Mouse (Mus musculus): ENCODE measurements around the gene Auts2. TPM values are rescaled to one million over a fixed set of nuclear protein-coding genes. Genes with fewer than 3 reads are reported as not detected.

Gene Auts2
- total and polyA plus RNA-seq, 3 experiments: not detected

GRCm38 (mm10) chr5:131781063-131781462 lies 762.1 kb downstream of the Auts2 start:
- Histone ChIP-seq H3K79me2 (replicated peaks; ENCODE audit: control insufficient read depth, extremely low read depth, insufficient read depth, poor library complexity, severe bottlenecking) (no peaks in the 10 kb centered on the region), H3K9me3 (replicated peaks; ENCODE audit: low read length) (peaks cover 73% of the 10 kb centered on the region)
- DNase-seq (ENCODE audit: extremely low read depth): no peak

GRCm38 (mm10) chr5:131779171-131779570 lies 764.0 kb downstream of the Auts2 start:
- Histone ChIP-seq H3K9me3 (replicated peaks; ENCODE audit: low read length) (peaks cover 86% of the 10 kb centered on the region), H3K4me1 (ENCODE audit: control insufficient read depth in 1 of 2, insufficient read depth in 2 of 2) (no peaks in the 10 kb centered on the region), H3K4me2 (ENCODE audit: insufficient read depth, low read depth, poor library complexity, severe bottlenecking) (no peak overlapping the region), H3K27ac (ENCODE audit: insufficient read depth, low read depth) (no peak overlapping the region), H3K4me3 (replicated peaks in 1 of 3; ENCODE audit: low read depth in 2 of 3, low read length in 2 of 3, poor library complexity in 1 of 3) (no peak overlapping the region), H3K36me3 (replicated peaks in 1 of 2; ENCODE audit: control insufficient read depth in 1 of 2, insufficient read depth in 1 of 2, low read length in 1 of 2) (no peaks in the 10 kb centered on the region), H3K79me2 (replicated peaks; ENCODE audit: control insufficient read depth, extremely low read depth, insufficient read depth, poor library complexity, severe bottlenecking) (no peaks in the 10 kb centered on the region), H3K9ac (ENCODE audit: insufficient read depth, low read depth) (no peak overlapping the region), H3K27me3 (replicated peaks) (no peaks in the 10 kb centered on the region)
- in situ Hi-C loops (cut with MboI; ENCODE audit: low pct_ligation_motif_present, low pct_unique_long_range_greater_than_20kb, low sequenced_read_pairs): no loop called here
- no peak for DNase-seq (ENCODE audit: extremely low read depth)
- TF ChIP-seq MAZ (IDR thresholded peaks at IDR 0.05; ENCODE audit: low read depth, low read length): no peak
- no peak for TF ChIP-seq RCOR1 (conservative IDR thresholded peaks at IDR 0.05; ENCODE audit: low read depth, low read length)
- TF ChIP-seq MYC (IDR thresholded peaks at IDR 0.05; ENCODE audit: low read depth, low read length): no peak
- TF ChIP-seq JUN (IDR thresholded peaks at IDR 0.05; ENCODE audit: insufficient read depth, low read depth, low read length): no peak
- TF ChIP-seq ZC3H11A (IDR thresholded peaks at IDR 0.05; ENCODE audit: low read depth, low read length): no peak
- TF ChIP-seq CHD1 (IDR thresholded peaks at IDR 0.05; ENCODE audit: low read depth, low read length): no peak
- no peak for TF ChIP-seq USF1 (IDR thresholded peaks at IDR 0.05; ENCODE audit: low read depth, low read length)
- TF ChIP-seq PAX5 (IDR thresholded peaks at IDR 0.05; ENCODE audit: low read length): no peak
- no peak for TF ChIP-seq POLR2A (IDR thresholded peaks at IDR 0.05; ENCODE audit: low read depth, low read length)
- no peak for TF ChIP-seq BHLHE40 (IDR thresholded peaks at IDR 0.05; ENCODE audit: low read depth, low read length)
- TF ChIP-seq USF2 (conservative IDR thresholded peaks at IDR 0.05; ENCODE audit: low read depth, low read length): no peak
- no peak for TF ChIP-seq TBP (conservative IDR thresholded peaks at IDR 0.05; ENCODE audit: low read depth, low read length)
- dilution Hi-C loops (cut with MboI; ENCODE audit: extremely low pct_ligation_motif_present, extremely low pct_unique_long_range_greater_than_20kb, low sequenced_read_pairs): no loop called here

More at GRCm38 (mm10) chr5:131781063-131781462, 762.1 kb downstream of the Auts2 start:
- H3K4me1 ChIP-seq (ENCODE audit: control insufficient read depth in 1 of 2, insufficient read depth in 2 of 2): no peaks in the 10 kb centered on the region
- dilution Hi-C loops (cut with MboI; ENCODE audit: extremely low pct_ligation_motif_present, extremely low pct_unique_long_range_greater_than_20kb, low sequenced_read_pairs) (no loop called here), in situ Hi-C loops (cut with MboI; ENCODE audit: low pct_ligation_motif_present, low pct_unique_long_range_greater_than_20kb, low sequenced_read_pairs) (no loop called here)
- no peak overlapping the region for H3K27ac ChIP-seq (ENCODE audit: insufficient read depth, low read depth)
- H3K27me3 ChIP-seq (replicated peaks): no peaks in the 10 kb centered on the region
- H3K4me2 ChIP-seq (ENCODE audit: insufficient read depth, low read depth, poor library complexity, severe bottlenecking): no peak overlapping the region
- no peak for TF ChIP-seq MAZ (IDR thresholded peaks at IDR 0.05; ENCODE audit: low read depth, low read length)
- TF ChIP-seq UBTF (IDR thresholded peaks at IDR 0.05; ENCODE audit: low read depth, low read length): no peak
- TF ChIP-seq EP300 (IDR thresholded peaks at IDR 0.05; ENCODE audit: low read length): no peak
- no peak for TF ChIP-seq MEF2A (IDR thresholded peaks at IDR 0.05; ENCODE audit: borderline replicate concordance, low read depth, low read length)
- no peak for TF ChIP-seq USF1 (IDR thresholded peaks at IDR 0.05; ENCODE audit: low read depth, low read length)
- TF ChIP-seq TBP (conservative IDR thresholded peaks at IDR 0.05; ENCODE audit: low read depth, low read length): no peak
- no peak for TF ChIP-seq USF2 (conservative IDR thresholded peaks at IDR 0.05; ENCODE audit: low read depth, low read length)
- TF ChIP-seq MXI1 (IDR thresholded peaks at IDR 0.05; ENCODE audit: low read depth, low read length): no peak
- TF ChIP-seq MAFK (IDR thresholded peaks at IDR 0.05; ENCODE audit: insufficient replicate concordance, low read length): no peak
- no peak for TF ChIP-seq NRF1 (IDR thresholded peaks at IDR 0.05; ENCODE audit: low read depth, low read length)
- no peak for TF ChIP-seq ZNF384 (IDR thresholded peaks at IDR 0.05; ENCODE audit: low read depth, low read length)
- no peak for TF ChIP-seq KAT2A (IDR thresholded peaks at IDR 0.05; ENCODE audit: insufficient replicate concordance, low read length)
- H3K9ac ChIP-seq (ENCODE audit: insufficient read depth, low read depth): no peak overlapping the region
- no peaks in the 10 kb centered on the region for H3K36me3 ChIP-seq (replicated peaks in 1 of 2; ENCODE audit: control insufficient read depth in 1 of 2, insufficient read depth in 1 of 2, low read length in 1 of 2)
- no peak overlapping the region for H3K4me3 ChIP-seq (replicated peaks in 1 of 3; ENCODE audit: low read depth in 2 of 3, low read length in 2 of 3, poor library complexity in 1 of 3)

All from CH12.LX (cell line).